Mouse (Mus musculus) myocyte (in vitro differentiated cells): ENCODE data around the gene Gm1043.

ENCODE experiments used
- MYOD1 ChIP-seq, 3 experiments: IDR thresholded peaks; one replicate each; pipeline ENCODE4 v1.6.1; 2011; ENCODE audit warnings: control low read depth in 2 of 3, low read depth in 2 of 3, mild to moderate bottlenecking in 2 of 3, moderate library complexity in 1 of 3; ENCODE audit not compliant: insufficient read length in 2 of 3, control insufficient read depth in 1 of 3
- MYOG ChIP-seq, 3 experiments: IDR thresholded peaks; one replicate each; pipeline ENCODE4 v1.6.1; 2011; ENCODE audit warnings: control low read depth in 2 of 3, low read depth in 2 of 3, mild to moderate bottlenecking in 2 of 3; ENCODE audit not compliant: insufficient read length in 2 of 3, control insufficient read depth in 1 of 3, insufficient read depth in 1 of 3
- POLR2A ChIP-seq: IDR thresholded peaks from one replicate; pipeline ENCODE4 v1.6.1; 2011; ENCODE audit warnings: low read depth, mild to moderate bottlenecking, control low read depth, moderate library complexity; ENCODE audit not compliant: insufficient read length
- POLR2AphosphoS2 ChIP-seq: IDR thresholded peaks from one replicate; pipeline ENCODE4 v1.6.1; 2011; ENCODE audit warnings: low read depth, control low read depth; ENCODE audit not compliant: insufficient read length
- REST ChIP-seq: IDR thresholded peaks from one replicate; pipeline ENCODE4 v1.6.1; 2011; ENCODE audit warnings: mild to moderate bottlenecking, control low read depth, moderate library complexity; ENCODE audit not compliant: insufficient read depth, insufficient read length
- SRF ChIP-seq: IDR thresholded peaks from one replicate; pipeline ENCODE4 v1.6.1; 2011; ENCODE audit warnings: low read depth; ENCODE audit not compliant: control insufficient read depth, insufficient read length
- TCF12 ChIP-seq: IDR thresholded peaks from one replicate; pipeline ENCODE4 v1.6.1; 2011; ENCODE audit warnings: mild to moderate bottlenecking, control low read depth; ENCODE audit not compliant: poor library complexity, insufficient read depth, severe bottlenecking

GRCm38 (mm10) chr5:37206364-37206763 lies 121.2 kb downstream of the Gm1043 start:
- TF ChIP-seq POLR2AphosphoS2, result no peak
- TF ChIP-seq TCF12, result no peak
- no peak for TF ChIP-seq REST
- TF ChIP-seq MYOG (IDR thresholded peaks at IDR 0.05; ENCODE audit: control insufficient read depth in 1 of 3, insufficient read depth in 1 of 3, insufficient read length in 2 of 3, low read depth in 2 of 3), result no peak
- TF ChIP-seq SRF, result no peak
- TF ChIP-seq MYOD1 (IDR thresholded peaks at IDR 0.05; ENCODE audit: control insufficient read depth in 1 of 3, insufficient read length in 2 of 3, low read depth in 2 of 3), result no peak
- TF ChIP-seq POLR2A, result no peak
